Mouse (Mus musculus) cerebellum, adult 9-11 months (tissue): ENCODE measurements around the gene Cyp2j8.

Source experiments
- DNase-seq: peaks from one replicate; pipeline ENCODE4 v3.0.0; 2022

Gene Cyp2j8

DNA sequence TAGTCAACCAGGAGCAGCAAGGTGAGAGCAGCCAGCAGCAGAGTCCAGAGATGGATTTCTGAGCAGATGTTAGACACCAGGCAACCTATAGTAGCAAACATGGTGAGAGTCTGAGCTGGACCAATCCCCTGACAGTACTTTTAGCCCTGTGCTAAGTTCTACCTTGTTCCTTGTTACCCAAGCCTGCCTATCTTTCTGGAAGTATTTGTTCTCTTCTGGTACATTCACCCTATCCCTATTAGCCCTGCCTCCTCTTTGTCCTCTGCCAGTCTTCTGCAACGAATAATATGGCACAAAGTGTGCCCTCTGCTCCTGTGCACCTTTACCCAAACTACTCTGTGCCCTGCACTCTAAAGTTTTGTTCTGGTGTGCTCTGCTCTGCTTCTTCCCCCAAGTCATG is at the start of gene Cyp2j8:
TSS of gene Cyp2j8 (minus strand) at position 101 of the 400 bp plus-strand sequence.
- DNase-seq = no peak

DNA sequence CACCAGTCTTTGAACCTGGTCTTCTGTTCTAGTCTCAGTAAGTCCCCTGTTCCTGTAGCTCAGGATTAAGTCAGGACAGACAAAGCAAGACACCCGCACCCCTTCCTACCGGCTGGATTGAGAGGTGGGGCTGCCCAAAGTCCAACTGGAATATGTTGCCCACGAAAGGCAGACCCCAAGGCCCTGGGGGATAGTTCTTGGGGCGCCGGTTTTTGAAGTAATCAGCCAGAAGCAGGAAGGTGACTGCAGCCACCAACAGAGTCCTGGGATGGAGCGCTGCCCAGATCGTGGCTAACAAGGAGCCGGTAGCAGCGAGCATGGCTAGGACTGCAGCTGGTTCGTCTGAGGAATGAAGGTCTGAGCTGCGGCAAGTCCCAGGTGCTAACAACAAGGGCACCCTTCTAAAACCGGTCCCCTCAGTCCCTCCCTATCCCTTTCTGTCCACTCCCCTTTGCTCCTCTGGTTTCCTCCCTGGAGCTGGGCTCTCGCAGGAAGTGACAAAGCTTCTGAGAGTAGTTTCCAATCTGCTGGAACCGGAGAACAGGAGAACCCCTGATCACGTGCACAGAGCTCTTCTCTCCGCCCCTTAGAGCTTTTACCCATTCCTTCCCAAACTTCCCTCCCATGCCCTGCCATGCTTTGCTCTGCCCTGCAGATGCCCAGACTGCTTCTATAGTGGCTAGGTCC is 46.1 kb upstream of the Cyp2j8 start, which contains the start of gene Cyp2j6:
TSS of gene Cyp2j6 (minus strand) at position 529 of the 687 bp plus-strand sequence.
- peak; percentile 3 for DNase-seq

GRCm38 (mm10) chr4:96551619-96552018 is 44.4 kb upstream of the Cyp2j8 start:
- no peak for DNase-seq

DNA sequence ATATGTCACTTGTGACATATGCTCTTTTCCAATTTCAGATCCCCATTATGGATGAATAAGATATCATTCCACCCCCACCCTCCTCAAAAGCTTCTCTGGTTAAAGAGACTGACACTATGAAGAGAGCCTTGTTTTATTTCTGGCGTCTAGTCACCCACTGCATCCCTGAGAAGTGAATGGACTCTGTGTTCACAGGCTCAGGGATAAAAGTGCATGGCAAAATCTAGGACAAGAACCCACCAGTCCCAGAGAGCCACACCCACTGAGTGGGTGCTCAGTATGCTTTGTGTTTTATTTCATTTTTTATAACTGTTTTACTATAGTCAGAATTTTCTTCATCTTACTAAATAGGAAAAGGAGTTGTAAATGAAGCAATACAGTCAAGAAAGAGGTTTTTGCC is 38.8 kb upstream of the Cyp2j8 start:
- DNase-seq = no peak

GRCm38 (mm10) chr4:96525772-96526171 is 18.6 kb upstream of the Cyp2j8 start:
- DNase-seq = no peak

DNA sequence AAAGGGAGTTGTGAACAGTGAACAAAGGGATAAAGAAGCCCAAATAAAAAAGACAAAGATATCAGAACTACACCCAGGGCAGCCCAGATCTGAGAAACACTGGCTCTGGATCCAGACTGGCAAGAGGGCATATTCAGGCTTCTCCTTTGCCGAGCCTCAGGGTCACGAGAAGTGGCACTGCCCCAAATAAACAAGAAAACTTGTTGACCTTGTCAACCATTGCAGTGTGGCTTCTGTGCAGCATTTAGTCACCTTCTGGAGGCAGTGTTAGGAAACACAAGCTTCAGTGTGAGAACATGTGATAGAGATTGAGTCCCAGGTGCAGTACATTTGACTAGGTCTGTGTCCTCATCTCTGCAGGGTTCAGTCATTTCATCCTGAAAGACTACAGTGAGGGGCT is 15.1 kb upstream of the Cyp2j8 start:
- DNase-seq = no peak

DNA sequence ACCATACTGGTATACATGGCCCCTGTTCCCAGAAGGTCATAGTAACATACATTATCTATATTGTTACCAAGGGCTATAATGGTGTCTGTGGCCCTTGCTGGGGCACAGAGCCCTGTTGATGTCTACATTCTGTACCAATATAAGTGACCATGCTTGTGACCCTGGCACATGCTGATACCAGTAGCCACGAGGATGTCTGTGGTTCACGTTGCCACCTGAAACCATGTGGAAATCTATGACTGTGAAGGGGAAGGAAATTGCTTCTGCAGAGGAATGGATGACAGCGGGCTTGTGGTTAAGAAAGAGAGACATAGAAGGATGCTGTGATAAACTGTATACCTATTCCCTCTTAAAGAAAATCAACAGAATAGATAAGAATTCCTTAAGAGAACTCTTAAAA is 2.9 kb upstream of the Cyp2j8 start:
- DNase-seq = no peak

DNA sequence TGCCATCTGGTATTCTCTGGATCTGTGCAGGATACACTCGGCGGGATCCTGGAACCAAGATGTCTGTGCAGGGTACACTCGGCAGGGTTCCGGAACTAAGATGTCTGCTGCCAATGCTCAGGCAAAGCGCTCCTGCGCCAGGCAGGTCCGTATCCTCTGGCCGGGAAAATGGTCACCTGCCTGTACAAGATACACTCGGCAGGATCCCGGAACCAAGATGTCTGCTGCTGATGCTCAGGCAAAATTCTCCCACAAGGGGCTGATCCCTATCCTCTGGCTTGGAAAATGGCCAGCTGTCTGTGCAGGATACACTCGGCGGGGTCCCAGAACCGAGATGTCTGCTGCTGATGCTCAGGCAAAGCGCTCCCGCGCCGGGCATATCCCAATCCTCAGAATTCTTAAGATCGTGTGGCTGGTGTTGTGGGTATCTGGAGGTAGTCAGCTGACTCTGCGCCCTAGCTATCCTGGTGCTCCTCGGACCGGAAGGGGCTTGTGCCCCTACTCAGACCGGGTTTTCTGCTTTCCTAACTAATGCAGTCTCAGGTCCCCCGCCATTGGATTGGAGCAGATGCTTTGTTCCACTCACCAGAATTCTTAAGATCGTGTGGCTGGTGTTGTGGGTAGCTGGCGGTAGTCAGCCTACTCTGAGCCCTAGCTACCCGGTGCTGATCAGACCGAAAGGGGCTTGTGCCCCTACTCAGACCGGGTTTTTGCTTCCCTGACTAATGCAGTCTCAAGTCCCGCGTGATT is 43.7 kb downstream of the Cyp2j8 start:
- DNase-seq = peak; percentile 1
